Mouse (Mus musculus) v-Abl transformed pro-B cells (cell line): ENCODE measurements around the gene Gbp4.
"Not testable (repeated sequence)": the region's sequence is repeated elsewhere in the genome, so short reads cannot be mapped to it uniquely, and the experiment has no call there.

Source experiments
- in situ Hi-C, 2 experiments: fragments of 400-800 bp; cut with MboI; formaldehyde crosslinking; loops; one replicate each; pipeline ENCODE4 v1.15.1; 2025; ENCODE audit not compliant: unreplicated experiment in 2 of 2

Gene Gbp4

DNA sequence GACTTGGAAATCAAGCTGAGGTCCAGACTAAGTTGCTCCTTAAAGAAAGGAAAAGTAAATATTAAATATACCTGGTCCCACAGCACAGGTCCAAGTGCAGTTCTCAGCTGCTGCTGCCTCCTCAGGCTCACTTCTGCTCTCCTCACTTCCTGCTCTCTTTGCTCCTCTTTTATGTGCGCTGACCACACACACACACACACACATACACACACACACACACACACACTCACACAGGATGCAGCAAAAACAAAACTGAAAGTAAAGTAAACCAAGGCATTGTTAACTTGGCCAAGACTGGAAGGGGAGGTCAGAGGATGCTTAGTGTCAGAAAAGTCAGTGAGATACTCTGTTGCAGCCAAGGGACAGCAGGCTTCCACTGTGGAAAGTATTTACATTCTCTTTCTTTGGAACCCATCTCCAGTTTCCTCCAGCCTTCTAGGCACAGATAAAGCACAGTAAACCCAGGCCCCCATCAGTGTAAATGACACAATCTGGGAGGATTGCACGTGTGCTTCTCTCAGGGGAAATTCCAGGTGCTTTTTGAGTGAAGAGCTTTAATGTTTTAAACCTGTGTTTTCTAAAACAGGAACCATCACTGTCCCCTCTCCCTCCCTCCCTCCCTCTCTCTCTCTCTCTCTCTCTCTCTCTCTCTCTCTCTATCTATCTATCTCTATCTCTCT is at the start of gene Gbp4, which contains the start of the genes Gbp9 and Gbp8:
Gene Gbp4 (minus strand): TSS at position 178 of the 680 bp plus-strand sequence.
Gene Gbp9 (minus strand): TSS at position 131 of the 680 bp plus-strand sequence.
Gene Gbp8 (minus strand): TSS at position 132 of the 680 bp plus-strand sequence.
- in situ Hi-C loops, result loop anchor here (5.0 to 25.0 kb wide), 4 partner anchors 32 to 548 kb away; partner anchors contain the start of genes Abcg3 (in 1 of the 2), Lrrc8c (in 1 of the 2) and Lrrc8d (in 1 of the 2)

DNA sequence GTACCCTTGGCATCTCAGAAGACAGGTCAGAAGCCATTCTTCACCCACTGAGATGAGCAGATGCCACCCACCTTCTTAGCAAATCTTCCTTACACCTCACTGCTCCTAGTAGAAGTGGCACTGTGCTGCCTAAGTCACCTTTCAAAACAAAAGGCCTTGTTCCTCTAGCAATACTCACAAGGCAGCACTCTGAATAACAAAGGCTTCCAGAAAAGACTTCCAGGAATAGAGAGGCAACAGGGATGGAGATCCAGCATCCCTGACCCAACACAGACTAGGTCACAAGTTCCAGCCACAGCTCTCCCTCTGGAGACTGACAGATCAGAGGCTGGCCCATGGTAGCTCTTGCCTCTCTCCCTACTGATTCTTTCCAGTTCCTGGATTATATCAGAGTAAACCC is 42.1 kb upstream of the Gbp4 start:
- in situ Hi-C loops, result no loop called here

DNA sequence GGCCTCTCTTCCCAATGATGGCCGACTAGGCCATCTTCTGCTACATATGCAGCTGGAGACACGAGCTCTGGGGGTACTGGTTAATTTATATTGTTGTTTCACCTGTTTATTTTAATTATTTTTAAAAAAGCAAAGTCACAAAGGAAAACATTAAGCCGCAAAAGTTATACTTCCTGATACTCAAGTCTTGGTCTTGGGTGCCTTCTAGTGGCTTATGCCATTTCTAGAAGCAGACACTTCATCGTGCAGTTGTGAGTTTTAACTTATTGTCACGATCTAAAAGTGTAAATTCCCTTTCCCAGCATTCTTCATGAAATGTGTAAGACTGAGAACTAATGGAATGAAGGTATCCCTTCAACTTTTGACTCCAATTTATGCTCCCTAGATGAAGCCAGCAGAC is 17.2 kb upstream of the Gbp4 start:
- in situ Hi-C loops, result no loop called here

DNA sequence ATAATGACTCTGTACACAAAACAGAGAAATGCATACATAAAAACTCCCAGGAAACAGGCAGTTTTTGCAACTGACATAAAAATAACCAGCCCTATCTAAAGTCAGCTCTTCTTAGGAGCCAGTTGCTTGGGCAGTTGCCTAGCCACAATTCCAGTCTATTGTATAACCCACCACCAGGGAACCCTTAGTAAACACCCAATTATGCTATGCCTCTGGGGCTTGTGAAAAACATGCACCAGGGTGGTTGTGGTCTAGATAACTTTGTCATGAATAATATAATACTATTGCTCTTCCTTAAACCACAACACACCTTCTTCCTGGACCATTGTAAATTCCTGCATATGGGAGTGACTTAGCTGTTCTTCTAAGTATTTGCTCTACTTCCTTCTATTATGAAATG is 14.7 kb upstream of the Gbp4 start:
- in situ Hi-C loops, result no loop called here

- in situ Hi-C loops, result loop anchor here (10.0 to 25.0 kb wide), 3 partner anchors 163 to 539 kb away; partner anchors contain the start of genes Abcg3 (in 1 of the 2), Lrrc8c (in 1 of the 2) and Lrrc8d (in 1 of the 2)
These were observed 8.7 kb upstream of the Gbp4 start for GRCm38 (mm10) chr5:105148062-105148461.

DNA sequence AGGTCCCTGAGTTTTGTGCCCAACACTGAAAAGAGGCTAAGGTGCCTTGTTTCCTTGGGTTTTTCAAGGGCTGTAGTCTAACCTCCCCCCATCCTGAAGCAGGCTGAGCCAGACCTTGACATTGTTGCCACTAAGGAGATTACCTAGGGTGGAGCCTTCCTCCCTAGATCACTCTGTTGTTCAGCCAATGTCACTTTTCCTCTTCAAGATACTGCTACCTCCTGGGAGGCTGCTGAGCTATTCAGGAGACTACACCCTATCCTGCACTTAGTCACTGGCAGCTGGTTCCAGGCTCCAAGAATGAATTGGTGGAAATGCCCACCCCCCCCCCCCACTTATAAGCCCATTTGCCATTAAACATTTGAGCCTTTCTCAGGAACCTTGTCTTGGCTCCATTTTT is 7.1 kb upstream of the Gbp4 start:
- in situ Hi-C loops, result loop anchor here (10.0 to 25.0 kb wide), 3 partner anchors 162 to 541 kb away; partner anchors contain the start of genes Abcg3 (in 1 of the 2), Lrrc8c (in 1 of the 2) and Lrrc8d (in 1 of the 2)

GRCm38 (mm10) chr5:105145731-105146130 is 6.3 kb upstream of the Gbp4 start:
- in situ Hi-C loops, result loop anchor here (10.0 to 25.0 kb wide), 3 partner anchors 161 to 542 kb away; partner anchors contain the start of genes Abcg3 (in 1 of the 2), Lrrc8c (in 1 of the 2) and Lrrc8d (in 1 of the 2)

DNA sequence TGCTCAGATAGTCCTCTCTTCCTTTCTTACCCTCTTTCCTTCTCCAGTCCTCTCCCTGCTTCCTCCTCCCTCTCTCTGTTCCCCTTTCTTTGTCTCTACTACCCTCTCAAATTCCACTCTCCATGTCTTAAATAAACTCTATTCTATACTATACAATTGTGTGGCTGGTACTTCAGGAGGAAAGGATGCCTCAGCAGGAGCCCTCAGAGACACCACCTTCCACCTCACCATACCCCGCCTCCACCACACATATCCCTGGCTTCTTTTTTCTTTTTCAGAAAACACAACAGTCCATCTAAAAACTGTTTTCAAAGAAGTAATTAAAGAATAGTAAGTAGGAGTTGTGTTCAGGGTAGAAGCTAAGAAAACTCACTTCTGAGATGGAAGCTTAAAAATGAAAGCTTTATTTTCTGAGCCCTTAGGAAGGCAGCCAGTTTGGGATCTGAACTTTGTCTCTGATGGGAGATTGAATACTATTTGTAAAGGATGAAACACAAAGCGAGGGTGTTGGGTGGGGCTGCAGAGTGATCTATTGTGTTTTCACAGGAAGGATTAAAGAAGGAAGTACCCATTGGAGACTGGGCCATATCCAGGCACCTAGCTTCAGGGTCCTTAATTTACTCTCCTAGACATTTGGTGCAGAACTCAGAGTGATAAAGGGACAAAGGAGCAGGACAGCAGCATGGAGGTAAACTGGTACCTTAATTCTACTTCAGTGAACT is 864 bp upstream of the Gbp4 start:
- in situ Hi-C loops, result loop anchor here (5.0 to 25.0 kb wide), 4 partner anchors 33 to 547 kb away; partner anchors contain the start of genes Abcg3 (in 1 of the 2), Lrrc8c (in 1 of the 2) and Lrrc8d (in 1 of the 2)

- in situ Hi-C loops, result loop anchor here (25.0 kb wide), 2 partner anchors 373 to 548 kb away; partner anchors contain the start of genes Lrrc8c (in 1 of the 2) and Lrrc8d (in 1 of the 2)
These were observed 480 bp downstream of the Gbp4 start for GRCm38 (mm10) chr5:105138906-105139305.

DNA sequence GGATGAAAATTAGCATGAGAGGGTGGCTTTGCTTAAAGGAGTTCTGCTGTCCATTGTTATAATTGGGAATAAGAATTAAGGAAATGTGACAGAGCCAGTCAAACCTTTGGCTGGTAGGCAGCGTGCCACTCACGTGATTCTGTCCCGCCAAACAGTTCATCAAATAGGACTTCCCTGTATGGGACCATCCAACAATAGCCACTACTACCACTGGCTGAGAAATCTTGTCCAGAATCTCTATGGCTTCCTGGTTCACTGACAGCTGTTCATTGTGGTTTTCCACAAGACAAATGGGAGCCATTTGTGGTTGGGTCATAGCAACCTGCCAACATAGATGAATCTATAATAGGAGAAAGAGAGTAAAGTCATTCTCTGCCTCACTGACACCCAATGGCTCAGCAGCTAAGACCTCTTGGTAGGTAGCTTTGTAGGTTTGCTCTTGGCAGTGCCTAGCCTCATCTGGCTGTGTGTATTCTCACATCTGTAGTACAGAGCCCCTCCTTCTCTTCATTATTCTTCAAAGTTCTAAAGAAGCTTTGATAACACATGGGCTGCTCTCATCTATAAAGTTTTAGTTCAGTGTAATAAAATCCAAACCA is 2.6 kb downstream of the Gbp4 start:
- in situ Hi-C loops, result loop anchor here (25.0 kb wide), 2 partner anchors 375 to 550 kb away; partner anchors contain the start of genes Lrrc8c (in 1 of the 2) and Lrrc8d (in 1 of the 2)

DNA sequence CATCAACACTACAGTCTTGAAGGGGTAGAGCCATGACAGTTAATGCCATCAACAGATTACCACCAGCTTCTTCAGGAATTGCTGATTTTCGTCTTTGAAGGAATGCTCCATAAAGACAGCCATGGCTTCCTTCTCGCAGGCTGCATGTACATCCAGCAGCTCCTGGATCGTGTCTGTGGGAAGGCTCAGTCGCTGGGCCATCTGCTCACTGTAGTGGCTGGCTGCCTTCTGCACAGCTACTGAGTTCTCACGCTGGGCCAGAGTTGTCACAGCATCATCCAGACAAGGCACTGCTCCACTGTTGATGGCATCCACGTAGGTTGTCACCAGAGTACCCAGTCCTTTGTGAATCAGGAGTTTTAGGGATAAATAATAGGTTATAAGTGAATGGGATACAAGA is 17.7 kb downstream of the Gbp4 start:
- in situ Hi-C loops, result loop anchor here in 1 of 2 experiments (25.0 kb wide), 1 partner anchor 1891 kb away; no protein-coding TSS in a partner anchor

DNA sequence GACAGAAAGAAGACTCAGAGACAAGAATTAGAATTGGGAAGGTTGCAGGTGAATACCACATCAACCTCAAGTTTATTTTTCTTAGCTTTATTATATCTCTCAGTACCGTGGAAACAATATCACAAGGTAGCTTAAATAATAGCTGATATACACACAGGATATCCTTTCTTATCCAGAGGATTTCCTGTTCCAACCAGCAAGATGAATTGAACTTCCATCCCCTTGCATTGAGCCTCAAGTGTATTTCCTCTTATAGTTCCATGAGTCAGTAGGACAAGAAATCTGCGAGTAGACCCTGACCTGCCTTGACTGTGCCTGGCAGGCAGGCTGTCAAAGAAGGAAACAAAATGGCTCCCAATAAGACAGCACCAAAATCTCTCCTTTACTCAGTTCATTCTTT is 23.6 kb downstream of the Gbp4 start:
- in situ Hi-C loops, result loop anchor here in 1 of 2 experiments (10.0 to 25.0 kb wide), 3 partner anchors 61 to 1897 kb away; partner anchors contain the start of gene Abcg3

DNA sequence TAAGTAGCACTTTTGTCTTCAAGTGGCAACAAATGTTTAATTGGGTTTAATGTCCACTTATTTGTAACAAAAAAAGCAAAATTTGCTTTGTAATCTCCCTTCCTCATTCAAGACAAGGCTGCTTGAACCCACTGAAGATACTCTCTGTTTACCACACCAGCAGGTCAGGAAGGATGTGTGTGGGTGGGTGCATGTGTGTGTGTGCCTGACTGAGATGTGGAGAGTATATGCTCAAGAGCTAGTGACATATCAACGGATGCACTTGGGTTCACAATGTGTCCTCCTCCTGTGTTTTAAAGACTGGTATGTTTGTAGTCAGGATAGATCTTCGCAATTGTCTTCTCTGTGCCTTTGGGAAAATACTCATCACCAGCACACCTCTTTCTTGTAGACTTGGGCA is 24.7 kb downstream of the Gbp4 start:
- in situ Hi-C loops, result loop anchor here in 1 of 2 experiments (10.0 to 25.0 kb wide), 3 partner anchors 60 to 1898 kb away; partner anchors contain the start of gene Abcg3

- in situ Hi-C loops, result loop anchor here in 1 of 2 experiments (10.0 to 25.0 kb wide), 3 partner anchors 59 to 1899 kb away; partner anchors contain the start of gene Abcg3
These were observed 25.7 kb downstream of the Gbp4 start for GRCm38 (mm10) chr5:105113656-105114055.

- in situ Hi-C loops, result loop anchor here in 1 of 2 experiments (10.0 to 25.0 kb wide), 3 partner anchors 56 to 1902 kb away; partner anchors contain the start of gene Abcg3
These were observed 29.0 kb downstream of the Gbp4 start for GRCm38 (mm10) chr5:105110271-105110852.

- in situ Hi-C loops, result loop anchor here (5.0 to 25.0 kb wide), 4 partner anchors 33 to 1903 kb away; partner anchors contain the start of gene Abcg3 (in 1 of the 2)
These were observed 29.6 kb downstream of the Gbp4 start for GRCm38 (mm10) chr5:105109775-105110174.

DNA sequence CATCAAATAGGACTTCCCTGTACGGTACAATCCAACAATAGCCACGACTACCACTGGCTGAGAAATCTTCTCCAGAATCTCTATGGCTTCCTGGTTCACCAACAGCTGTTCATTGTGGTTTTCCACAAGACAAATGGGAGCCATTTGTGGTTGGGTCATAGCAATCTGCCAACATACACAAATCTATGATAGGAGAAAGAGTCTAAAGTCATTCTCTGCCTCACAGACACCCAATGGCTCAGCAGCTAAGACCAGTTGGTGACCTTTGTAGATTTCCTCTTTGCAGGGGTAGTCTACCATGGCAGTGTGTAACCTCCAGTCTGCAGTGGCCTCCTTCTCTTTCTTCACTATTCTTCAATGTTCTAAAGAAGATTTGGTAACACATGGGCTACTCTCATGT is 33.7 kb downstream of the Gbp4 start:
- in situ Hi-C loops, result loop anchor here (5.0 to 25.0 kb wide), 2 partner anchors 37 to 1907 kb away; no protein-coding TSS in a partner anchor

GRCm38 (mm10) chr5:105081900-105082299 is 57.5 kb downstream of the Gbp4 start:
- in situ Hi-C loops, result no loop called here

- in situ Hi-C loops, result not testable (repeated sequence)
These were observed 71.0 kb downstream of the Gbp4 start for GRCm38 (mm10) chr5:105068356-105068755.
